Mouse (Mus musculus): Measurements from ENCODE around the gene Phf1.
A peak's percentile ranks its signal among the peaks of the same experiment; 100 is the strongest.
"Not testable (repeated sequence)": the region's sequence is repeated elsewhere in the genome, so short reads cannot be mapped to it uniquely, and the experiment has no call there.

The Phf1 gene

GRCm38 (mm10) chr17:26932839-26933398 lies at the start of gene Phf1:
Gene Phf1, plus strand, starts transcription at chr17:26933052.
- DNase-seq (ENCODE audit: low read depth) = peak; percentile 98

GRCm38 (mm10) chr17:26883585-26883984 lies 49.3 kb upstream of the Phf1 start:
- no peak for DNase-seq (ENCODE audit: low read depth)

- peak; percentile 83 for DNase-seq (ENCODE audit: low read depth)
Observed at GRCm38 (mm10) chr17:26884995-26885926, 47.6 kb upstream of the Phf1 start.

DNA sequence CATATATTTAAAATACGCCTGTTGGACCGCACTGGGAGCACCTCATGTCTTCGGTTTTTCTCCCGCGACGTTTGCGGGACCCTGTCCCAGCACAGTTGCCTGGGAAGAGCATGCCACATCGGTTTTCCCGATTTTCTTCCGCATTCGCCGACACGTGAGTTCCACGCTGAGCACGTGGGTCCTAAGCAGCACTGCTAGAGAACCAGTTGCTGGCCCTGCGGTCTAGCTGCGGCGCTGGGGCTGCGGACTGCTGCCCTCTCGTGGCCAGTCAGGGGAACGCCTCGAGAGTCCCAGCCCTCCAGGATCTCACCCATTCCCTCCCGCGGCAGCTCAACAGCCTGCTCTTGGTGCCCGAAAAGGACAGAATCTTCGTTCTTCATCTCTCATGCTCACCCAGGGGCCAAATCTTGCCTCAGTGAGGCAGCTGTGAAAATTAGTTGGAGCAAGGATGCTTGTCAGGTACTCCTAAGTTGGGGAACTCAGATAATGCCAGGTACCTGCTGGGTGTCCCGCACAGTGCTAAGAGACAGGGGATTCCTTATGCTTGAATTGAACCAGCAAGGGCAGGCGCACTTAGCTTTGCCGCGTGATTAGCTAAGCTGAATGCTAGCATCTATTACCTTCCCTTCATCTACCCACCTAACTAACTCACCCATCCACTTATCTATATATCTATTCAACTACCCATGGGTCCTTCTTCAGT lies 46.7 kb upstream of the Phf1 start:
- DNase-seq (ENCODE audit: low read depth) = peak; percentile 89

DNA sequence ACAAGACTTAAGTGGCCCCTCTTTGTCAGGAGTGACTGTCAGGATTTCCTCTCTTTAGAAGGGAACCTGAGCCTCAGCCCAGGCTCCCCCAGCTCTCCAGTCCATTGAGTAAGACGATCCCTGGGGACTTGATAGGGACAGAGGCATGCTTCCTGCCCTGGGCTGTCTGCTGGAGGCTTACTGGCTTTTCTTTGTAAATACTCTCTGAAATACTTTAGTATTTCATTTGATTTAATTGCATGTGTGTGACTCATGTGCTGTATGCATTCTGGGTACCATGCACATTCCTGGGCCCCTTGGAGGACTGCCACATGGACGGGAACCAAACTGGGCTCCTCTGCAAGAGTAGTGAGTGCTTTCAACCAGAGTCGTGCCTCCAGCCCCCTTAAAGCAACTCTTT lies 44.9 kb upstream of the Phf1 start:
- no peak for DNase-seq (ENCODE audit: low read depth)

- DNase-seq (ENCODE audit: low read depth) = no peak
Observed at GRCm38 (mm10) chr17:26892635-26893375, 40.0 kb upstream of the Phf1 start.

DNA sequence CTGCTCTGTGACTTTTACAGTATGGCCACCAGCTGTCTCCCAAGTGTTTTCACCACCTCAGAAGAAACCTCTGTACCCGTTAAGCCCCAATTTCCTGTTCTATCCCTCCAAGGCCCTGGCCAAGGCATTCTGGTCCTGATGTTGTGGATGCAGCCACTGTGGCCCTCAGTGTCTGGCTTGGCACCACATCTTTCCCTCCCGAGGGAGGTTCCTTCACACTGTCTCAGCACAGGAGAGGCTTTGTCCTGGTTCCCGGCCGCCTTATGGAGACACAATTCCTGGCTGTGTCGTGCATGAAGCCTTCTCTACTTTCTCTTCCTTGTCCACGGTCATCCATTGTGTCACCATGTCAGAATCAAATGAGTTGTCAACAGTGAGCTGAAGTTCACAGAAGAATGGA lies 39.4 kb upstream of the Phf1 start:
- DNase-seq (ENCODE audit: low read depth) = no peak

- no peak for DNase-seq (ENCODE audit: low read depth)
Observed at GRCm38 (mm10) chr17:26894342-26894741, 38.5 kb upstream of the Phf1 start.

DNA sequence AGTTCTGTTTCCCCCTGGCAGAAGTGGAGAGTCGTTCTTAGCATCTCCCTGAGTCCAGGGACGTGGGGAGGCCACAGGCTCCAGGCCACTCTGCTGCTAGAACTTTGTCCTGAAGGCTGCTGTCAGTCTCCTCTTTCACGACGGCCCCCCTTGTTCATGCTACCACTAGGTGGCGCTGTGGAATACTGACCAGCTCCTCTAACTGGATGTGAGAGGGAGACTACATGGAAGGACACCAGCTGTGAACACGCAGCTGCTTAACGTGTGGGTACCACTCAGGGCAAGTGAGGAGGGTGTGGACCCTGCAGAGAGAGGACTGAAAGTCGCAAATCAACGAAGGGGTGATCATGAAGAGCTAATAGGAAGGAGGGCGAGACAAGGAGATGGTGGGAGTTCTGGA lies 37.3 kb upstream of the Phf1 start:
- peak; percentile 87 for DNase-seq (ENCODE audit: low read depth)

GRCm38 (mm10) chr17:26900916-26901315 lies 31.9 kb upstream of the Phf1 start:
- DNase-seq (ENCODE audit: low read depth) = no peak

DNA sequence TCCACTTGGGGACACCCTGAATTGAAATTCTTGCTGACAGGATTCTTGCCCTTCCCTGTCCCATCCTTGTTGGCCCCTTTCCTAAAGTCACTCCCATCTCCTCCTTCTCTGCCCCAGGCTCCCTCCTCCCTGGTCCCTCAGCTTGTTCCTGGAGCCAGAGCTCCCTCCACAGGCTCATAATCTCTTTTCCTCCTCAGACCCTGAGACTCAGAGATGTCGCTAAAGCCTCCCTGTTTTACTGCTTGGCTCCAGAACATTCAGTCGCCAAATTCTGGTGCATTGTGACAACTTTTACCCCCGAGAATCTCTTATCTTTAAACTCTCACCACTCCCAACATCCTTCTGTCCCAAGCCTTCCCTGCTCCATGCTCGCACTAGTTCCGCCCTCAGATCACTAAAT lies 28.5 kb upstream of the Phf1 start:
- no peak for DNase-seq (ENCODE audit: low read depth)

DNA sequence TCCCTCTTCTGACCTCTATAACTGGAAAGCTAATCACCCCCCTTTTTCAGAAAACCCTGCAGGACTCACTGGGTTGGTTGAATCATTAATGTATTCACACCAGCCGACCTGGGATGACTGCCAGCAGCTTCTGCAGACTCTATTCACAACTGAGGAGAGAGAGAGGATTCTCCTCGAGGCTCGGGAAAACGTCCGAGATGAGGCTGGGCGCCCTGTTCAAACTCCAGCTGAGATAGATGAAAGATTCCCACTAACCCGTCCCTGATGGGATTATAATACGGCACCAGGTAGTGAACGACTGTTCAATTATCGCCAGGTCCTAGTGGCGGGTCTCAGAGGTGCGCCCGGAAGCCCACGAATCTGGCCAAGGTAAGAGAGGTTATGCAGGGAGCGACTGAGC lies 25.3 kb upstream of the Phf1 start:
- DNase-seq (ENCODE audit: low read depth) = not testable (repeated sequence)

GRCm38 (mm10) chr17:26915248-26915647 lies 17.6 kb upstream of the Phf1 start:
- no peak for DNase-seq (ENCODE audit: low read depth)

- peak; percentile 100 for DNase-seq (ENCODE audit: low read depth)
Observed at GRCm38 (mm10) chr17:26916711-26917482, 16.0 kb upstream of the Phf1 start, which contains the start of gene Kifc5b. Gene Kifc5b, plus strand, starts transcription at chr17:26917091.

DNA sequence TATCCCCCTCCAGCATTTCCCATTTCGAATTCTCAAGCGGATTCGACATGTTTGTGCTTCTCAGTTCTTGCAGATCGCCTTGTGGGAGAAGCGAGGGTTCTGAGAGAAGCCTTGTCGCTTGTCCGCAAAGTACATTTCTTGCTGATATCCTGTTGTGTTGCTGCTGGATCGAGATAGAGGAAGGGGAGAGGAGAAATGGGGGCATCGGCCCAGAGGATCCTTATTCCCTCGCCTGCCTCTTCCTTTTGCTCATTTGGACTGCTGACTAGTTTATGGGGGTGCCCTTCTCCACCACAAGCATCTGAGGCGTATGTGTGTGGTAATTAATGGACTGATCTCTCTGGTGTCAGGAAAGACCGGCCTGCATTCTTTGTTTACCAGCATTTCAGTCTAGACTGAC lies 15.3 kb upstream of the Phf1 start:
- not testable (repeated sequence) for DNase-seq (ENCODE audit: low read depth)

DNA sequence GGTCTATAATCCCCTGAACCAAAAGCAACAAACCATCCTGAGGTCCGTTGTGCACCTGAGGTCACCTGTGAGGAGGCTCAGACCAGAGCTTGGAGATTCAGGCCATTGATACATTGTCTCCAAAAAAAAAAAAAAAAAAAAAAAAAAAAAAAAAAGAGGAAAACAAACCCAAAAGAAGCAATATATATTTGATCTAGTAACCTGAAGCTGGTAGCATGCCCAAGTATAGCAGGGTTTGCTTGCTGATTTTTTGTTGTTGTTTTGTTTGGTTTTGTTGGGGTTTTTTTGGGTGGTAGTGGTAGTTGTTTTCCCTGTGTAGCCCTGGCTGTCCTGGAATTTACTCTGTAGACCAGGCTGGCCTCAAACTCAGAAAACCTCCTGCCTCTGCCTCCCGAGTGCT lies 14.5 kb upstream of the Phf1 start:
- no peak for DNase-seq (ENCODE audit: low read depth)

GRCm38 (mm10) chr17:26919516-26919915 lies 13.3 kb upstream of the Phf1 start:
- DNase-seq (ENCODE audit: low read depth) = not testable (repeated sequence)

DNA sequence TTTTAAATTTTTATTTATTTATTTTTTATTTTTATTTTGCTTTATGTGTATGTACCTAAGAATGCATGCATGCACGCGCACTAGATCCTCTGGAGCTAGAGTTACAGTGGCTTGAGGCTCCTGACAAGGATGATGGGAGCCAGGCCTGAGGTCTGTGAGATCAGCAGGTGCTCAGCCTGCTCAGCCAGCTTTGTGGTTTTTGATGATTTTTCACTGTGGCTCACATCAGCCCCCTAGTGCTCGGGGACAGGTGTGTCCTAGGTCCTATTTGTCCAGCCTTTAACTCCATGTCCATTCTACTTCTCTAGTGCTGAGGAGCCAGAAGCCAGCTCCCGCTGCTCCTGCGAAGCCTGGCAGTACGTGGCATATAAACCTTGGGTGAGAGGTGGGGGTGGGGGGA lies 10.5 kb upstream of the Phf1 start:
- not testable (repeated sequence) for DNase-seq (ENCODE audit: low read depth)

DNA sequence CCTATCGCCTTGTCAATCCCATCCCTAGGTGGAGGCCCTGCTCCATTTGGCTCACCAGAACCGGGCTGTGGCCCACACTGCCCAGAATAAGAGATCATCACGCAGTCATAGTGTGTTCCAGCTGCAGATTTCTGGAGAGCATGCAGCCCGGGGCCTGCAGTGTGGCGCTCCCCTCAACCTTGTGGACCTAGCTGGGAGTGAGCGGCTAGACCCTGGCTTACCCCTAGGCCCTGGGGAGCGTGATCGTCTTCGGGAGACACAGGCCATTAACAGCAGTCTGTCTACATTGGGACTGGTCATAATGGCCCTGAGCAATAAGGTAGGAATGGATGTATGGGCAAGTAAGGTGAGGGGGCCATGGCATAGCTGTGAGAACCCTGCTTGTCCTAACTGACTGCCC lies 7.4 kb upstream of the Phf1 start:
- not testable (repeated sequence) for DNase-seq (ENCODE audit: low read depth)

DNA sequence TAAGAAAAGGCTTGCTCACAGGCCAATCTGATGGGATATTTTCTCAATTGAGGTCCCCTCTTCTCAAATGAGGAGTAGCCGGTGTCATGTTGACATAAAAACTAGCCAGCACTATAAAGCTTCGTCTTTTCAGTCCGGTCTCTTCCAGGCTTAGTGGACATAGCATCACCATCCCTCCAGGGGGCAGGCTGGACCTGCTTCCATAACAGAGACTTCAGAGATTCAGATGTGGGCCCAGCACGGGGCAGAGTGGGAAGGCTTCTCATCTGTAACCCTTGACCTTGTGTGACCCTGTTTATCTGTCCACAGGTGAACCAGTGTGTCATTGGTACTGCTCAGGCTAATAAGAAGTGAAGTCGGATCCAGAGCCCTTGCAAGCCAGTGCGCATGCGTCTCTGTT lies 1.1 kb upstream of the Phf1 start:
- not testable (repeated sequence) for DNase-seq (ENCODE audit: low read depth)

DNA sequence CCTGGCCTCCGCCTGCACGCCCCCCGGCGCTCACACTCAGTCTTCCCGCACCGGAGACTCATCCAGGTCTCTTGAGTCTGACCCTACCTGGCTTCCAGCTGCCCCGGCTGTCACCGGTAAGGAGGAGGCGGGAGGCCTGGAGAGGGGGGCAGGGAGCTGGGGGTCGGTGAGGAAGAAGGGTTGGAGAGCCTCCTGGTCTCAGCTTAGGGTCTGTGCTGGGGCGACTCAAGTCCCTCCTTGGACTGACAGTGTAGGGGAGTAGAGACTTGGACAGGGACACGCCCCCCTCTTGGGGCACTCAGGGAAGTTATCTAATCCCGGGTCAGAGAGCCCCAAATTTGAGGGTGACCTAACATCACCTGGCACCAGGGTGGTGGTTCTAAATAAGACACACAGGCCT lies 567 bp downstream of the Phf1 start:
- no peak for DNase-seq (ENCODE audit: low read depth)

Measured in naive thymus-derived CD4-positive, alpha-beta T cell, adult 2 months (primary cell).